Mouse (Mus musculus): ENCODE data around the gene Acrv1. TPM values are rescaled to one million over a fixed set of nuclear protein-coding genes. Genes with fewer than 3 reads are reported as not detected.
"Not testable (repeated sequence)": the region's sequence is repeated elsewhere in the genome, so short reads cannot be mapped to it uniquely, and the experiment has no call there.

The Acrv1 gene
- not detected in 2 replicates for total RNA-seq (2015; ENCODE audit: low replicate concordance)
- not detected in 2 replicates for total RNA-seq (2017; ENCODE audit: low replicate concordance)

DNA sequence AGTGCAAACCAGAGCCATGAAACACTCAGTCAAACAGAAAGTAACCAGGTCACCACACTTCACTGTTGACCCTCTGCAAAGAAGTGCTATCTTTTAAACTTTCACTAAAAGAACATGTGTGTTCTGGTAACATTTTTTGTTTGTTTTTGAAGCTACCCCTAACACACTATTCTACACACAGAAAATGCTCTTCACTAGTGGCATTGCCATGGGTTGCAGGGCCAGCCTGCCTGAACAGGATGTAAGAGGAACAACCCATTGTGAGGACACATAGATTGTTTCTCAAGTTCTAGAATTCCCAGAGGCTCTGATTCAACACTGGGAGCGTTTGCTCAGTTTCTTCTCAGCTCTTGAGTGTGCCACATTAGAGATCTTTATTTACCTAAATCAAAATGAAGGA lies at the start of gene Acrv1:
Gene Acrv1 (plus strand): TSS at position 301 of the 400 bp plus-strand sequence.
- ATAC-seq (replicated peaks; ENCODE audit: low FRiP score, poor library complexity, severe bottlenecking) = no peak

DNA sequence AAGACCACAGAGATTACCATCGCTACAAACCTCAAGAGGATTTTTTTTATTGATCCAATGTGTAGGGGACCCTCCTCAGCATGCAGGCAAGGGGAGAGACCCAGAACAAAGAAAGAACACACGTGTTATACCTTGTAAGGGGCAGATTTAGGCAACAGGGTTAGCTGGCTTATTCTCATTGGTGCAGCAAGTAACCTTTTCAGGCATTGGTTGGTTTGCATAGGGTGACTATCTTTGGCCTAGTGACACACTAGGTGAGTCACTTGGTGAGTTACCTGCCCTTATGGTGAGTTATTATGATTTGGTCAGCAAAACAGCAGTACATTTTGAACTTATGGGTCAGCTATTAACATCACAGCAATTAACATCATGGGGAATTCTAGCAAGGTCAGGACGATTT lies 49.7 kb upstream of the Acrv1 start, which contains the start of gene A630095E13Rik:
Gene A630095E13Rik (minus strand): TSS at position 101 of the 400 bp plus-strand sequence.
- ATAC-seq (replicated peaks; ENCODE audit: low FRiP score, poor library complexity, severe bottlenecking) = not testable (repeated sequence)

DNA sequence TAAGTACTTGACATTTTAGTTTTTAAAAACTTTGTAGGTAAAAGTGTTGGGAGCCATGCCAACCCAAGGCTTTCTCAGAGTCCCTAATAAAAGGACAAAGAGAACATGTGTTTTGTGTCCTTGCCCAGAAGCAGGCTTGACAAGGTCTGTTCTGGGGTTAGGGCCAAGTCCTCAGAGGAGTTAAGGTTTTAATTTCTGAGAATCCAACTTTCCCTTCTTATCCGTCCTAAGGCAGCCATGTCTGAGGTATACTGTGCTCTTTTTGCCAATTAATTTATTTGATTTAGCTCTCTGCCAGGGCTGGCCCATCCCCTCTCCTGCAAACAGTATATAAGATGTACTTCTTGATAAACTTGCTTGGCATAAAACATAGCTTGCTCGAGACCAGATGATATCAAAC lies 11.6 kb upstream of the Acrv1 start:
- no peak for ATAC-seq (replicated peaks; ENCODE audit: low FRiP score, poor library complexity, severe bottlenecking)

DNA sequence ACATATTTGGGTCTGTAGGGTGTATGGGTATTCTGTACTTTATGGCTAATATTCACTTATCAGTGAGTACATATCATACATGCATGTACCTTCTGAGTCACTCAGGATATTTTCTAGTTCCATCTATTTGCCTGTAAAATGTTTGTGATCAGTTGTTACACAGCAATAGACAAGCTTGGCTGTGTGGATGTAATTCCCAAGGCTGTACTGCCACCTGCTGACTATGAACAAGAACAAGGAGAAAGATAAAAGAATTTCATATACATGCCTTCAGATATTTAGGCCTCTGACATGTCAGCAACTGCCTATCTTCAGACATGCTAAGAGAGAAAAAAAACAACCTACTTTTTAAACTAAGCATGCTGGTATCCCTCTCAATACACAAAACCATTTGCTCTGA lies 5.7 kb upstream of the Acrv1 start:
- ATAC-seq (replicated peaks; ENCODE audit: low FRiP score, poor library complexity, severe bottlenecking) = no peak

DNA sequence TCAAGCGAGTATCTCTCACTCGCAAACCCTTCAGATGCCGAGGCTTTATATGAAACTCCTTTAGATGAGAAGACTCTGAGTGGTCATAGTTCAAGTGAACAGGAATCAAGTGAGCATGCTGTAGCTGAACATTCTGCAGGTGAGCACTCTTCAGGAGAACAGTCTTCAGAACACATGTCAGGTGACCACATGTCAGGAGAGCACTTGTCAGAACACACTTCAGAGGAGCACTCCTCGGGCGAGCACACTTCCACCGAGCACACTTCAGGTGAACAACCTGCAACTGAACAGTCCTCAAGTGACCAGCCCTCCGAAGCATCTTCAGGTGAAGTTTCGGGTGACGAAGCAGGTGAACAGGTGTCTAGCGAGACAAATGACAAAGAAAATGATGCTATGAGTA lies 1.3 kb downstream of the Acrv1 start:
- no peak for ATAC-seq (replicated peaks; ENCODE audit: low FRiP score, poor library complexity, severe bottlenecking)

DNA sequence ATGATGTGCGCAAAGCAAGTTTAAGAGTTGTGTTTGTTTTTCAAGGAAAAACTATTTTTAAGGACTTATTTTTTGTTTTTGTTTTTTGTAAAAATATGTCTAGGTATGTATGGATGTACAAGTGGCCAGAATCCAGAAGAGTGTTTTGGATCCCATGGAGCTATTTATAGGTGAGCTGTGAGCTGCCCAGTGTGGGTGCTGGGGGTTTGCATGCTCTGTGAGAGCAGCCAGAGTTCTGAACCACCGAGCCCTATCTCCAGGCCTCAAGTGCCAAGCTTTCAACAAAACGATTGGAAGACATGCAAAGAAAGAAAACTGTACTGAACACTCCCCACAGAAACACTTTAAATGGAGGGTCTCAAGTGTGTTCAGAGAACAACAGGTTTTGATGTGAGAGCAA lies 12.9 kb downstream of the Acrv1 start:
- ATAC-seq (replicated peaks; ENCODE audit: low FRiP score, poor library complexity, severe bottlenecking) = no peak

DNA sequence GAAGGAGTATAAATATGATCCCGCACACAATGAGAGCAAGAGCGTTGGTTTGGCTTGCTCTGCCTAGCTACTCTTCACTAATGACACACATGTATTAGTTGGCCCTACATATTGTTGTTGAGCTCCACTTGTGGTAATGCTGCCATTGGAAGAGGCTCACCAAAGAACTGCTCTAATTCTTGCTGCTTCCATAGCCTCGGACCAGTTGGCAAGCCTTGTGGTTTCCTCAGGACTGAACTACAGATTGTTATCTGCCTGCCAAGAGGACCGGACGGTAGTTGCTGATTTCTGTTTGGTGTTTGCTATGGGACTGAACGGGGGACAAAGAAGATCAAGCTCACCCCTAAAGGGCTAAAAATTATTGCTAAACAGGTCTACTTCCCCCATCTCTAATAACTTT lies 14.3 kb downstream of the Acrv1 start:
- ATAC-seq (replicated peaks; ENCODE audit: low FRiP score, poor library complexity, severe bottlenecking) = no peak

DNA sequence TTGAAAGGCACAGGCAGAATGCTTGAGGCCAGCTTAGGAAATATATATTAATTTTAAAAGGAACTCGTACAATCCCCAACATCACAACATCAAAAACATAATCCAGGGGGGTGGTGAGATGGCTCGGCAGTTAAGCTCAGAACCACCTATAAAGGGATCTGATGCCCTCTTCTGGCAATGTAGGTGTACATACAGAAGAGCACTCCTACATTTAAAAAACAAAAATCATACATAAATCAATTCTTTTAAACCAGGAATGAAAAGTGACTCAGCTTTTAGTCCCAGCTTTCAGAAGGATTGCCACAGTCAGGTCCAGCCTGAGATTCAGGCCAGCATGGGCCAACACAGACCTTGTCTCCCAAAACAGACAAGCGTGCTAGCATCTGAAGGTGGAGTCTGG lies 23.6 kb downstream of the Acrv1 start:
- ATAC-seq (replicated peaks; ENCODE audit: low FRiP score, poor library complexity, severe bottlenecking) = no peak

DNA sequence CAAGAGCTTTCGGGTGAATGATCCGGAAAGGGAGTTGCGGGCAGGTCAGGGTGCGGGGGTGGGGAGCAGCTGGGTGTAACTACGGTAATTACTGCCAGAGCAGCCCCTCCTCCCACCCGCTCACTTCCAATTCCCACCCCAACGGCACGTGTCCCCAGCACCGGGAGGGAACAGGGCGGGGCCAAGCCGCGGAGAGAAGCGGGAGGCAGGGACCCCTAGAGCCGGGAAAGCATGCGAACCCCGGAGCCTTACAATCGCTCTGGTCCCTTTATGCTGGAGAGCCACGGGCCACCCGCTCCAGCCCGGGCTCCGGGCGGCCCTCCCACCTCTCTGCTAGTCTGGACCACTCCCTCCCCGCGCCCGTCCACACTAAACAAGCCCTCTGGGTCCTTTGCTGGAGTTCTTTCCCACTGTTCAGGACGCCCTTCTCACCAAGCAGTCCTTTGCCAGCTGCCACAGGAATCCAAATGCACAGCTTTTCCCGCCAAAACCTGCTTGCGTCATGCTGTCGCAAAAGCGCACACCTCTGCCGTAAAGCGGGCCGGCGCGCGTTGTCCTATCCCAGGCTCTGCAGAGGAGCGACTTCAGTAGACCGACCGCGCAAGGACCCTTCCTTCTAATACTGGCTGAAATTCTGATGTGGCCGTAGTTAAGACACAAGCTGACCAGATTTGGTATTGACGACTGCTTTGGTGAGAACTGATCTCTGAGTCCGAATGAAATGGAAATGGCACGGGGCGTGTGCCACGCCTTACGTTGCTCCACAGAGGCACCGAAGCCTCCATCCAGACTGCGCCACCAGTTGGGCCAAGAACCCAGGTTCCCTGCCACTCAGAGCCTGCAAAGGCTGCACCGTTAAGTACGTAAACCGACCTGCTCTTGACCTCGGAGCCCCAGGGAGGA lies 33.4 kb downstream of the Acrv1 start:
- peak; percentile 88 for ATAC-seq (replicated peaks; ENCODE audit: low FRiP score, poor library complexity, severe bottlenecking)

DNA sequence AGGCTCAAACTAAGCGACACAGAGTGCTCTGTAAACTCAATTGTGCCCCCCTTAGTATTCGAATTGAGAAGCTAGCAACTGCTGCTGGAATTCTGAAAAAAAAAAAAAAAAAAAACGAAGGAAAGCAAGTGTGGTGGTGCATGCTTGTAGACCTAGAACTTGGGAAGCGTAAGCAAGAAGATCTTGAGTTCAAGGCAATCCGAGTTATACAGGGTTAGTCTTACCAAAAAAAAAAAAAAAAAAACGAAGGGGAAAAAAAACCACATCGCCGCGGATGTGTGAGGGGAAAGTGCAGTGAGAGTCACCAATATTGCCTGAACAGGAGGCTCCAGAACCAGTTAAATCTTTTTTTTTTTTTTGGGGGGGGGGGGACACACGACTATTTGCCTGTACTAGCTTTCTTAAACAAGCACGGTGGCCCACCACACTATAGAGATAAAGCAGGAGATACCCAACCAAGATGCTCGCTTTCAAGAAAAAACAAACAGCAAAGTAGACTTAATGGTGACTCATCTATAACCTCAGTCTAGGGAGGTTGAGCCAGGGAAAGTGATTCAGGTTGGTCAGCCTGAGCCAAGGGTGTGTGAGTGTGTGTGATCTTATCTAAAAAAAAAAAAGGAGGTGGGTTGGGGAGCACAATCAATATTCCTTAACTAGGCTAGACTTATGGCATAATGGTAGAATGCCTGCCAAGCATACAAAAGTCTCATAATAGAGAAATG lies 34.2 kb downstream of the Acrv1 start, which contains the start of gene Chek1:
Gene Chek1 (minus strand): TSS at position 32 of the 722 bp plus-strand sequence.
- no peak for ATAC-seq (replicated peaks; ENCODE audit: low FRiP score, poor library complexity, severe bottlenecking)

Other genes starting within 250 kb of the Acrv1 start
- not detected in 2 replicates for gene Gm9513, start 217.6 kb upstream of the Acrv1 start, total RNA-seq (2015; ENCODE audit: low replicate concordance)
- not detected in 2 replicates for gene Gm9513, start 217.6 kb upstream of the Acrv1 start, total RNA-seq (2017; ENCODE audit: low replicate concordance)
- gene Gm5615, start 151.3 kb upstream of the Acrv1 start, total RNA-seq (2015; ENCODE audit: low replicate concordance) = not detected in 2 replicates
- gene Gm5615, start 151.3 kb upstream of the Acrv1 start, total RNA-seq (2017; ENCODE audit: low replicate concordance) = not detected in 2 replicates
- gene Gm17689, start 110.6 kb upstream of the Acrv1 start, total RNA-seq (2015; ENCODE audit: low replicate concordance) = not detected in 2 replicates
- not detected in 2 replicates for gene Gm17689, start 110.6 kb upstream of the Acrv1 start, total RNA-seq (2017; ENCODE audit: low replicate concordance)
- not detected in 2 replicates for gene A630095E13Rik, start 49.8 kb upstream of the Acrv1 start, total RNA-seq (2015; ENCODE audit: low replicate concordance)
- gene A630095E13Rik, start 49.8 kb upstream of the Acrv1 start, total RNA-seq (2017; ENCODE audit: low replicate concordance) = not detected in 2 replicates
- gene Chek1, start 33.8 kb downstream of the Acrv1 start, total RNA-seq (2015; ENCODE audit: low replicate concordance) = 14.8 and 37.3 TPM in 2 replicates
- gene Chek1, start 33.8 kb downstream of the Acrv1 start, total RNA-seq (2017; ENCODE audit: low replicate concordance) = 23.0 and 27.6 TPM in 2 replicates
- gene Stt3a, start 74.5 kb downstream of the Acrv1 start, total RNA-seq (2015; ENCODE audit: low replicate concordance) = 96.4 and 165 TPM in 2 replicates
- 169 and 238 TPM in 2 replicates for gene Stt3a, start 74.5 kb downstream of the Acrv1 start, total RNA-seq (2017; ENCODE audit: low replicate concordance)
- 6.8 and 9.6 TPM in 2 replicates for gene Ei24, start 104.2 kb downstream of the Acrv1 start, total RNA-seq (2015; ENCODE audit: low replicate concordance)
- 6.7 and 16.0 TPM in 2 replicates for gene Ei24, start 104.2 kb downstream of the Acrv1 start, total RNA-seq (2017; ENCODE audit: low replicate concordance)
- gene Fez1, start 128.6 kb downstream of the Acrv1 start, total RNA-seq (2015; ENCODE audit: low replicate concordance) = not detected in 2 replicates
- not detected in 2 replicates for gene Fez1, start 128.6 kb downstream of the Acrv1 start, total RNA-seq (2017; ENCODE audit: low replicate concordance)